Mouse (Mus musculus) kidney, postnatal 25 days (tissue): ENCODE measurements around the gene Aven.

Experiments used
- DNase-seq, 2 experiments: peaks; one replicate each; pipeline ENCODE4 v3.0.0; 2021; ENCODE audit warnings: mixed read lengths in 2 of 2

Gene Aven

DNA sequence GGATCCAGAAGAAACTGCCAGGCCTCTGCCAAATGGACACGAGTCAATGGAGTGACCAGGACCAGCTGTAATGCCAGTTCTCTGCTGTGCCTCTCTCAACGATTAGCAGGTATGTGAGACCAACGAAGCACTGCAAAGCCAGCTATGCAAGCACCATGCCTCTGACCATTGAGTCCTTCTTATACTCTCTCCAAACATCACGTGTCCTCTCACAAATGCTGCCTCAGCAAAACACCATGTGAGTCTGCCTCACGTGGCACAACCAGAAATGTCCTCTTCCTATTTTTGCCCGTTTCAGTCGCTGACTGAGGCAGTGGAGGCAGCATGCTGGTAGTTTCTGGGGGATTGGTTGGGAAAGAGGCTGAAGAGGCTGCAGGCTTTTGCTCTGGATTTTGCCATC, 68.8 kb downstream of the Aven start:
- no peak for DNase-seq

DNA sequence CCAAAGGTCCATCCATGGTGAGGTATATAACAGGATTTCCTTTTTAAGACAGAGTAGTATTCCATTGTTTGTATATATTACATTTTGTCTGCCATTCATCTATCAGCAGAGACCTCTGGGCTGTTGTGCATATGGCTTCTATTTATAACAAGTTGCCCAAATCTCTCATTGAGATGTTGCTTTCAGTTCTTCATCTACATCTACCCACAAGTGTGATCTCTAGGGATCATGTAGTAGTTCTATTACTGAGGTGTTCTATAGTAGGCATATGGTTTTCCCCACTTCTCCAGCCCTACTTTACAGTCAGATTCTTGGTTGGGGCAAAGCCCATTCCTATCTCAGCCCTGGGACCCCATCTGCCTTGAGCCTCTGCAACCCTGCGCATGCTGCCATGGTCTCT, 72.3 kb downstream of the Aven start:
- no peak for DNase-seq

DNA sequence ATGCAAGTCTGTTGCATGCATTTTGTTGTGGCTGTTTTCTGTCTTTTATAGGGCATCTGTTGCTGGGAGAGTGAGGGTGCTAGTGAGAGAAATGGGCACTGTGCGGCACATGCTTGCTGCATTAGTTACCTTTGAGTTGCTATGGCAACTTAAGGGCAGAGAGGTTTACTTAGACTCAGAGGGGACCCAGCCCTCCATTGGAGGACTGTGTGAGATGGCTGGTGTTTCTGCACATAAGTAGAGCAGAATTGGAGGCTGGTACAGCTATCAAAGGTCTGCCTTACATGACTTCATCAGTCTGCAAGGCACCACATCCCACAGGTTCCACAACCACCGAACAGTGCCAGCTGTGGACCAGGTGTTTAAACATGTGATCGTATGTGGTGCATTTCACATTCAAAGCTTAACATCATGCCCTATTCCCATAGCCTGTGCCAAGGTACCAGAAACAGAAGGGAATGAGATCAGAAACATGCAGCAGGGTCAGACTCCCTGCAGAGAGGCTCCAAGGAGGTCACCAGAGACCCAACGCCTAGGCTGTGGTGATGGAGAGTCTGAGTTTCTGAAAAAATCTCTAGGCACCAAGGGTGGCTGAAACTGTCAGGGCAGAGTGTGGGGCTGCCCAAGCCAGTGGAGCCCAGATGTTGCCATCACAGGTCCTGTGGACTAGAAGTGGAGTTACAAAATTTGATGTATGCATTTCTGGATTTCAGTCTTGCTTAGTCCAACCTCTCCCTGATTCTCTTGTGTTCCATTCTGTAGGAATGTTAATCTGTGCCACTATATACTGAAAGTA, 73.7 kb downstream of the Aven start:
- DNase-seq = no peak

DNA sequence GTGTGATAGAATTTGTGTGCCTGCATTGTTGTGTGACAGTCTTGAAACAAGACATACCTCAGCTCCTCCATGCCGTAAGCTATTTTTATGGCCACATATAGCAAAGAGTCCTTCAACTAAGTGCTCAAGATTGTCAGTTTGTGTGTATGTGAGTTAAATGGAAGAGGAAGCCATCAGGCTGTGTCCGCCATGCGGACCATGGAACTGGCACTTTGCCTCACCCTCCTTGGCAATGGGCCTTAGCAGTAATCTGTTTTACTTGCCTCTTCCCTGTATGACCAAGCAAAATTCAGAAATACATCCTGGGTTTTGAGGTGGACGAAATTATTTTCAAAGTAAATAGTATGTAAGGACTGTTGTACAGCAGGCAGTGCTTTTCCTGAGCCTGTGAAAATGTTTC, 75.0 kb downstream of the Aven start:
- no peak for DNase-seq

DNA sequence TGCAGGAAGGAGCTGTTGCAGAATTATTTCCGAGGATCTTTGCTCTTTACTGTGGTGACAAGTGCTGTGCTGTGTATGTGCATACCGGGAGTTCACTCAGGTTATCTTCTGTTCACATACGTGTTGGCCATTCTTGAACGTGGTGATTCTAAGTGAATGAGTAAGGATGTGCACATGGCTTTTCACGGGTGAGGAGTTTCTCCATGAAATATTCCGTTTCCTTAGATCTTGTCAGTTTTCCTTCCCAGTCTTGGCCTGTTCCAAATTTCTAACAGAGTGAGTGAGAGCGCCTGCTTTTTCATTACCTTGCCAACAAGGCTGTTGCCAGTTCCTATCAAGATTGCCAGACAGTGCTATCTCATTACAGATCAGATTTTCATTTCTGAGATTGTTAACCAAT, 98.2 kb downstream of the Aven start:
- DNase-seq = no peak

DNA sequence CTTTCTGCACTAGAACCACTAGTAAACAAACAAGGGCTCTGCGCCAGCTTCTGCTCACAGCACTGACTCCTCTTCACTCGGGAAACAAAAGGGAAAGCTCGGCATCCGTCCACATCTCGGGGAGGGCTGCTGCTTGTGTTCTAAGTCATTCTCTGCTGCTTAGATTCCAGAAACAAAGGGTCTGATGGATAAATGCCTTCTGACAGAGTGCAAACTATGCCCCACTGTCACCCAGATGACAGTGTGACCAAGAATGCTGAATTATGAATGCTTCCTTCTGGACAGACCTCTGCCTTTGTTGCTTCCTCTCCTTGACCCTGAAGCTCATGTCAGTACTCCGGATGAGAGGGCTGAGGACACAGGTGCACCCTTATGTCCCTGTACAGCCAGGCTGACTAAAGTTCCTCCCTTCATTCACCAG, 98.7 kb downstream of the Aven start:
- peak; percentile 60 to 68 for DNase-seq

DNA sequence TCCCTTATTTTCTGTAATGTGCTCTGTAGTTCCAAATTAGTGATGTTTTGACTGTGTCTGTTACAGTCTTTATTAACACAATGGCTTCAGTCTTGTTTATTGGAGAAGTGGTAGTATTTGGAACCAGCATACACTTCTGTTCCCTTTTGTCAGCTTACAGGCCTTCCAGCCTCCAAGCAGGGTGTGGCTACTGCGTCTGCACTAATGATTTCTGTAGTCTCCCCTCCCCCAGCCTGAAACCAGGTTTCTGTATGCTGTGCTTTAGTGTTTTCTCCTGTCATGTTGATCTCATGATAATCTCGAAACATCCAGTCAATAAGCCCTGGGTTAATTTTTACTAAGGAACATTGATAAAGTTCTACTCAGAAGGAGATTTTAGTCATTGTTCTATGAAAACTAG, 100.6 kb downstream of the Aven start:
- DNase-seq = no peak

DNA sequence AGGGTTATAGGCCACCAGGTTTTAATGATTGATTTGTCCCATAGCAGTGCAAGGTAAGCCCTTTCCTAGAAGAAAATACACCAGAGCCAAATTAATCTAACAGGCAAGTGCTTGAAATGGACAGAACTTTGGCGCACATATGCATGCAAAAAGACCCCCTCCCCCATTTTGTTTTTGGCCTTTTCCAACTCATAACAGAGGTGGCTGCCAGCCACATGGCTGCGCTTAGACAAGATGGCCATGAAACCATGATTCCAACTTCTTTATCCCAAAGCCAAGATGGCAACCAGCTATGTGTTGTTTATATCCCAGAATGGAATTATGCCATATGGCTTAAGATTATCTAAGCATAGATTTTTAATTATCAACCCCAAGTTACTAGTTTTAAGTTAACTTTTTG, 101.0 kb downstream of the Aven start:
- no peak for DNase-seq

DNA sequence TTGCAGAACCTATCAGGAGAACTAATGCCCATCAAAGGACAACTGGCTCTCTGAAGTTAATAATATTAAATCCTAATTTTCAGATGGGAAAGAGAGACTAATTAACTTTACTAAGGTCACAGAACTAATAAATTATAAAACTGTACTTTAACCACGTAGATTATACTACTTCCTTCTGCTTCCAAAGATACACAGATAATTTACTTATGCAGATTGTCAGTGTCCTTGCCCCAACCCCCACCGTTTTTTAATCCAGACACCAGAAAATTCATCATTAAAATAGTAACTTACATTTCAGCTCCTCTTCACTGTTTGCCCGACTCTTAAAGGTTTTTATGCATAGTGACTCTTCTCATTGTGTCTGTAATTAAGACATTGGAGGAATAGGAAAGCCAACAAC, 103.0 kb downstream of the Aven start:
- DNase-seq = no peak

DNA sequence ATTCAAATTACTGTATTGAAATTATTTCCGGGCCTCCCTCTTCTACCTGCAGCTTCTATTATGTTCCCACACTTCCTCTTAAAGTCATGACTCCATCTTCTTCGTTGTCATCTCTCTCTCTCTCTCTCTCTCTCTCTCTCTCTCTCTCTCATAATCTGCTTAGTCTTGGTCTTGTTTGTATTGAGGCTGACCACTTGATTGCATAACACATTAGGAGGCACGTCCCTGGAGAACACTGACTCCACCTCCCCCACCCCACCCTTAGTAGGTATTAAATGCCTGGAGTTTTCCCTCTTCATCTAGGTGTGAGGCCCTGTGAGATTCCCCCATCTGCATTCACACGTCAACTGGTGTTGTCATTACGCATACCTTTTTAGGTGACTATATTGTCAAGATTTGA, 103.7 kb downstream of the Aven start:
- no peak for DNase-seq

DNA sequence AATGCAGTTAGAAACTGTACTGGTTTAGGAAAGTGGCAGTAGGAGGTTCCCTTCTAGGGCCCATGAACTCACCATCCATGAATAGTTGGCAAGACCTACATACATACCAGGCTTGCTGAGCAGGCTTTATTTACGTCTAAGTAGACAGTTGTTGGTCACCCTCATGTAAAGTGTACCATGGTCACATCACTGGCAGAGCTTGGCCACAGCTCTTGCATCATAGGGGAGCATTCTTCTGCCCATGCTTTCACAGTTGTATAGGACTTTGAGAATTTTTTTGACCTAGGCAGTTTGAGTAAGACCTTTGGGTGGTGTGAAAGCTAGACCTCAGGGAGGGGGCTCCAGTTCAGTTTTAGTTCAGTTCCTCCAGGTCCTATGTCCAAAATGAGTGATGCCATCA, 104.3 kb downstream of the Aven start:
- no peak for DNase-seq

DNA sequence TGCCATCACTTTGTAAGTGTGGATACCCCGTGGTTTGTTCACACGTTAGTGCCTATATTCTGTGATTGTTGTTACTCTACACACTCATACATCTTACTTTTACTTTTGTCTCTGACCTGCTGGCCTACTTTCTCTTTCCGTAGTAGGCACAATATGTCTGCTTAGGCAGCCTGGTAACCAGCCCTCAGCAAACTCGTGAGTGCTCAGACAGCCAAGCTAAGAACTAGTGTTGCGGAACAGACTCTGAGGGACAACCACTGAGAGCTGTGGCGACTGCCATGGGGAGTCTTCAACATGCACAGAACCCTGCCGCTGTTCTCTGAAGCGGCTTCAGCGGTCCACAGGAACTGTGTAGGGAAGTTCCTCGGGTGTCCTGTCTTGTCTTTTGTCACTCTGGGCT, 107.5 kb downstream of the Aven start:
- DNase-seq = no peak

DNA sequence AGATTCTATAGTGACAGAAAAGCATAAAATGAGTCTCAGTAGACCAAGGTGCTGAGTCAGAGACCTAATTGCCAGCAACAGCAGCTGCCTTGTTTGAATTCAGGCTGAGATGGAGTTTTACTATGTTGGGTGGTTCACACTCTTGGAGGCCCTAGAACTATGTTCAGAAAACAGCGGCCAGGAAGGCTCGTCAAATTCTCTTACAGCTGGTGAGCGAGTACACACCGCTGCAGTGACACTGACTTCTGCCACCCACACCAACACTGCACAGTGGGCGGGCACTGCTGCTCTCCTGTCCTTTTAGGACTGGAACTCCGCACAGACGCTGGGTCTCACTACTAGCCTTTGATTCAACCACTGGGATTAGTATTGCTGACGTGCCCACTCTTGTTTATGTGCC, 109.7 kb downstream of the Aven start:
- DNase-seq = no peak

DNA sequence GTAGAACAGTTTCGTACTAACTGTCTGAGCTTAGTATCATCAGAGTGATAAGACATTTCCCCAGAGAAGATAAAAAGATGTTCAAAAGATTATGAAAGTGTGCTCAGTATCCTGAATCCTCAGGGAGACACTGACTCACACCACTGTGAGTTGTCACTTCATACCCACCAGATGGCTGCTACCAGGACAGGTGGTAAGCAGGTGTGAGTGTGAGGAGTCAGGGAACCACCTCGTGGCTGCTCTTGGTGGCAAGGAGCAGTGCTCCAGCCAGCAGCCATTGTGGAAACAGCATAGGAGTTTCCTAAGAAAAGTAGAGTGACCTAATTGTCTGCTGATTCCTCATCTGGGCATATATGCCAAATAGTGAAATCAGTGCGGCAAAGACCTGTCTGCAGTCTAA, 113.8 kb downstream of the Aven start:
- DNase-seq = no peak

DNA sequence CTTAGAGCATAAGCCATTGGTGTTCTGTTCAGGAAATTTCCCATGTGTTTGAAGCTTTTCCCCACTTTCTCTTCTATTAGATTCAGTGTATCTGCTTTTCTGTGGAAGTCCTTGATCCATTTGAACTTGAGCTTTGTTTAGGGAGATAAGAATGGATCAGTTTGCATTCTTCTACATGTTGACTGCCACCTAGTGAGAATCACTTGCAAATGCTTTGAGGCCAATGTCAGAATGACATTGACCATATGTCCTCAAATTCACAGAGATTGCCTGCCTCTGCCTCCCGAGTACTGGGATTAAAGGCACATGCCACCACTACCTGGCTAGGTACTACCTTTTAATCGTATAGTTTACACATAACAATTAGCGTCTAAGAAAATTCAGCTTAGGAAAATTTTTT, 119.9 kb downstream of the Aven start:
- no peak for DNase-seq

DNA sequence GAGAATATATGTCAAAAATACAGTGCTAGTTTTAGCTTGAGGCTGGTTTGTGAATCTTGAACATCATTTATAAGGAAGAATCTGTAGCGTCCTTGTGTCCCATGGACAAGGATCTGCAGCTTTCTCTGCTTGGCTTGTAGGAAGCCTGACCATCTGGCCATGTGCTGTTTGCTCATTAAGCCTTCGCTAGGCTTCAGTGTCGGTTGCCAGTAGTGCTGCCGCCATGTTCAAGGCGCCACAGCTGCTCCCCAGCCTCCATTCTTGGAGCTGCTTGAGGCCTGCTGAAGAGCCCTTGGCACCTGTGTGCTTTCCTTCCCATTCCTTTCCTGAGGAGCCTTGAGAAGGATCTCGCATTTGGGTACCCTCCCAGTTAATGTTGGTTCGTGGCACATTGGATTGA, 121.6 kb downstream of the Aven start:
- DNase-seq = no peak

DNA sequence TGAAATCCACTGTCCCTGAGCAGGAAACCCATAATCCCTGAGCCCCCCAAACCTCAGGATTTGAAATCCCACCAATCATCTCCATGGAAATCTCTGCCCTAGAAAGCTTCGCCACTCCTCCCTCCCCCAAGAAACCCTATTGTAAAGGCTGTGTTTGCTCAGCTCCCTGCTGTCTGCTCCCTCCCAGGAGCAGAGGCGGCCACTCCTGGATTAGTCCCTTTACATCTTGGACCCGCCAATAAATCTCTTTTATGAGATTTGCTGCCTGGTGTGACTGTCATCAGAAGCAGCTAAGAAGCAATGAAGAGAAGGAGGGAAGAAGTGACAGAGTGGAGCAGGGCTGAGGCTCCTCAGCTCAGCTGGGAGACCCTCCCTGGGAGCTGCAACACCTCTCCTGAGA, 124.4 kb downstream of the Aven start:
- DNase-seq = no peak

DNA sequence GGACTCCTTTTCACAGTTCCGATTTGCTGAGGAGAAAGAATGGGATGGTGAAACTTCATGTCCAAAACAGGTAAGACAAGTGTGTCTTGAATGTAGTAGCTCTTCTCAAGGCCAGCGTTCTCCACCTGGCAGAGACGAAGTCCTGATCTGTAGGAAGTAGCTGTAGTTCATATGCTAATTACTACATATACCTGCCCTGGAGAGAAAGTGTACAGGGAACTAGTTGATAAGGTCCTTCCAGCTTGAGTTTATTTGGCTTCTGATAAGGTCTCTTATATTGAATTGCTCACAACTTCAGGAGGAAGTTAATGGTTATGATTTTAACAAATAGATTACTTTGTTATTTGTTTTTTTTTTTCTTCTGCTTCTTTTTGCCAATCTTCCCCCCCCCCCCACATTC, 132.4 kb downstream of the Aven start:
- no peak for DNase-seq

DNA sequence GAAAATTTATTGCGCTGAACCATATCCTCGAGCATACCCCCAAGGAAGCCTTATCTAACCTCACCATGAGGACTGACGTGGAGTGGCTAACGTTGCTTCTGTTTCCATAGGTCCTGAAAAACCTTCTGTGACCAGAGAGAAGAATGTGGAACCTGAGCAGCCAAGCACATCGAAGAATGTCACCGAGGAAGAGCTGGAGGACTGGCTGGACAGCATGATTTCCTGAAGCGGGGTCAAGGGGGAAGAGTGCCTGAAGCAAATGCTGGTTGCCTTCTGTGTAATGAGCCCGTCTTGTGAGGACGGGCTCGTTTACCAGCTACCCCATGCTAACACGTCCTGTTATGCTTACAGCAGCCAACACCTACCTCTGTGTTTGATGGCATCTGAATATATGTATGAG, 137.9 kb downstream of the Aven start:
- DNase-seq = no peak

DNA sequence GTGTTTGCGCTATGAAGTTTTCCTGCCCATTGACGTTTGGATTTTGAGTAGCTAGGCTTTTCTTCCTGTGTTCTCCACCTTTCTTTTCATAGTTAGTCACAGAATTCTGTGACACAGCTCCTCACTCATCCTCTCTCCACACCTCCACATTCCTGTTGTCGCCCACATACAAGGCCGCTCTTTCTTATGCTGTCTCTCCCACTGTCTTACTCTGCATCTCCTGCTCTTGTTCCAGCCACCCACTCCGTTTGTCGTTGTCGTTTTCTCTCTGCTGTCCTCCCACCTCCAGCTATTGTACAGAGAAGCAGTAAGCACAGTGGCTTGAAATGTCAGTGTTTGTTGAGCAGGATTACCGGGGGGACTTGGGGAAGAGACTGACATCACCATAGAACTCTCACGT, 139.8 kb downstream of the Aven start:
- DNase-seq = no peak

DNA sequence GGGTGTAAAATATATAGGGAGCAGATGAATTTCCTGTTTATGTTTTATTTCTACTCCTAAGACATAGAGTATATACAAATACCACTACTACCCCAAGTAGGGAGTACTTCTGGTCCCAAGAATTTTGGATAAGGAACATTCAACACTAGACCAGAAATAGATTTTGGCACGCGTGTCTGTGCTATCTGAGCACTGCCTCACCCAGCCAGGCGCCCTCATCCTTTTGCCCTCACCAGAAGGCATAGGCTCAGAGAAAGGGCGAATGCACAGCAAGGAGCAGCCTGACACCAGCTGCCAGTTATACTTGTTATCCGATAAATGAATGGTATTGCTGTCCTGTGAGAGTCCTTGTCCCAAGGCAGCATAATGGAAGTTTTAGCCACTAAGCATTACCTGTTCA, 144.4 kb downstream of the Aven start:
- no peak for DNase-seq

DNA sequence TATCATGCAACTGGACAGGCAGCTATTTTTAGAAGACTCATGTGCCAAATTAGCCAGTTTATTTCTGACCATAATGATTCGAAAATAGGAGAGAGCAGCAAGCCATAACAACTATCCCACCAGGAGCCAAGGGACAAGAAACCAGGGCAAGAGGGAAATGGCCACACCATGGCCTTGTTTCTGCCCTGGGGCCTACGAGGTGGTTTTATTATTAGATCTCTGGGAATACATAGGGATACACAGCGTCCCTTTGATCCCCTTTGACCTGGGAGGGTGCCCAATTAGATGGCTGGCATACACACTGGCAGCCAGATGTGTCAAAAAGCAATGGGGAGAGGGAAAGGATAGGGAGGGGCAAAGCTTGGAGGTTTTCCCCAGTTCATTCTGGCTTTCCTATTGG, 161.1 kb downstream of the Aven start:
- DNase-seq = no peak

DNA sequence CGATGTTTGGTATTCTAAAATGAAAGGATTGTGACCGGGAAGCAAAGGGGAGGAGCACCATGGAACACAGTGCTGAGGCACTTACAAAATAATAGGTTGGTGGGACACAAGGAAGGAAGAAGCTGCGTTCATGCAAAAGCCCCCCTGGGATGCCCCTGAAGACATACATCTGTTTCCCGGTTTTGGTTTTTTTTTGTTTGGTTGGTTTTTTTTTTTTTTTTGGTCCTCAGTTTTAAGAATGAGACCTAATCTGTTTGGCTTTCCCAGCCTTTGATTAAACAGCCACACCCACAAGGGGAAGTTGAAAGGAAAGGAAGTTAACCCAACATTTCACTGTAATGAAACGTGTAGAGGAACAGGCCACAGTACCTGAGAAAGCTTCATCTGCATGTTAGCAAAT, 163.4 kb downstream of the Aven start:
- no peak for DNase-seq

DNA sequence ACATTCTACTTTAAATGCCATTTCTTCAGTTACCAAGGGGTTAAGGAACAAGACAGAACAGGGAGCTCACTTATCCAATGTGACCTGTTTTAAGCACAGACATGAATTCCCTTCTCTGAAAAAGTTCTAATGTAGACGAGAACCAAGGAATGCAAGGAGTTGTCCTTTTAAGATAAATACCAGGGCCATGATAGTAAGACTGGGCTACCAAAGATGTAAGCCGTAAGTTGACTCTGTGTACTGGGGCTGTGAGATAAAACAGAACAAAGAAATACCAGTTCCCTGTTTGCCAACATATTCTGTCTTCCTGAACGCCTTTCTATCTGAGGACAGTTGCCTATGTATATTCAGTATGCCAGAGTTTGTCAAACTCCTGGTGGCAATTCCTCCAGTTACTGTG, 176.7 kb downstream of the Aven start:
- DNase-seq = no peak

DNA sequence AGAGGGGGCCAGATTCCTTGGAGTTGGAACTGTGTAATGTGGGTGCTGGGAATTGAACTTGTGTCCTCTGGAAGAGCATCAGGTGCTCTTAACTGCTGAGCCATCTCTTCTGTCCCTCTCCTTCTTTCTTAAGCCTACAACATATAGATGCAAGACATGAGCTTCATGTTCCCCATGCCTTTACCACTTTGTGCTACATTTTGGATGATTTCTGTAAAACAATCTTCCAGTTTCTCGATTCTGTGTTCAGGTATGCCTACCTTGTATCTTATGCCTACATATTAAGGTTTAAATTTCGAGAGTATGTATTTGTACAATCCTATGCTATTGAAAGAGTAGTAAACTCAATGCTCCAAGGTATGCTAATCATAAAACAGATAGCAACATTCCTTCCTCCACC, 183.4 kb downstream of the Aven start:
- no peak for DNase-seq

DNA sequence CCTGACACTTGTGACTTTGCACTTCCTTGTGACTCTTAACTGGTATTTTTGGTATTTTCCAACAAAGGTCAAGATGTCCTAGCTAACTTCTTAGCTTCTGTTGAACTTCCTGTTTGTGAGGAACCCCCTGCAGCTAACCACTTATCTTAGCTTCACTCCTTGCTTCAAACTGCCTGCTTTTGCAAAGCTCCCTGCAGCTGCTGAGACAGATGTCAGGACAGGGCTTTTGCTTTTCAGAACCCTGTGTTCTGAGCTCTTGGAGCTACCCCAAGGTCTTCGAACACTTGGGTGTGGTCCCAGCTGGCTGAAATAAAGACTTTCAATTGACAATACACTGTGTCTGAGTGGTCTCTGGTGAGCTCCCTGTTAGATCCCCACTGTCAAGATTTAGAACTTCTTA, 184.0 kb downstream of the Aven start:
- DNase-seq = peak in 1 of 2 experiments; percentile 35
